Mouse (Mus musculus) embryonic fibroblast, embryonic 13.5 days (primary cell): Measurements from ENCODE around the gene Myod1.

Source experiments
- CTCF ChIP-seq: IDR thresholded peaks from 2 replicates; pipeline ENCODE4 v1.5.1; 2011; ENCODE audit warnings: mild to moderate bottlenecking, control low read depth, low read length, moderate library complexity, borderline replicate concordance; ENCODE audit not compliant: insufficient read depth
- POLR2A ChIP-seq: IDR thresholded peaks from 2 replicates; pipeline ENCODE4 v1.6.1; 2011; ENCODE audit warnings: low read depth, mild to moderate bottlenecking, control low read depth, low read length, moderate library complexity

DNA sequence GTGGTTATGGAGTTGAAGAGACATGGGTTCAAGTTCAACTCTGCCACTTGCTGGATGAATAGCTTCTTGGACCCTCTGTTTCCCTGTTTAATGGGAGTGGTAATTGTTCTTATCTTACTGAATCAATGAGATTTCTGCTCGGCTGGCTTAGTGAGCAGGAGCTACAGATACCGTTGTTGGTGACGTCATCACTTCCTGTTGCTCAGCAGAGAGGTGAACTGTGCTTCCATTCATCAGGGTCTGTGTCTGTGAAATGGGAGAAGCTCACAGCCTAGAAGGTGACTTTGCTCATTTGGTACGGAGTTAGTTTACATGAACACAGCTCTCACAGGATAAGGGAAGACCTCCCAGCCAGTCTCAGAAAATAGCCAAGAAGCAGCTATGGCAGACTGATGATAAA, 22.4 kb upstream of the Myod1 start:
- TF ChIP-seq CTCF (no peak), POLR2A (no peak)
